Mouse (Mus musculus): ENCODE measurements around the gene Col4a4. TPM values are rescaled to one million over a fixed set of nuclear protein-coding genes. Genes with fewer than 3 reads are reported as not detected.
A peak's percentile ranks its signal among the peaks of the same experiment; 100 is the strongest.

Col4a4 gene
- polyA plus RNA-seq (2014; fragmentation: Nextera tagmentation; extraction: Ambion mirVana) = 0.07 TPM in 2 replicates

DNA sequence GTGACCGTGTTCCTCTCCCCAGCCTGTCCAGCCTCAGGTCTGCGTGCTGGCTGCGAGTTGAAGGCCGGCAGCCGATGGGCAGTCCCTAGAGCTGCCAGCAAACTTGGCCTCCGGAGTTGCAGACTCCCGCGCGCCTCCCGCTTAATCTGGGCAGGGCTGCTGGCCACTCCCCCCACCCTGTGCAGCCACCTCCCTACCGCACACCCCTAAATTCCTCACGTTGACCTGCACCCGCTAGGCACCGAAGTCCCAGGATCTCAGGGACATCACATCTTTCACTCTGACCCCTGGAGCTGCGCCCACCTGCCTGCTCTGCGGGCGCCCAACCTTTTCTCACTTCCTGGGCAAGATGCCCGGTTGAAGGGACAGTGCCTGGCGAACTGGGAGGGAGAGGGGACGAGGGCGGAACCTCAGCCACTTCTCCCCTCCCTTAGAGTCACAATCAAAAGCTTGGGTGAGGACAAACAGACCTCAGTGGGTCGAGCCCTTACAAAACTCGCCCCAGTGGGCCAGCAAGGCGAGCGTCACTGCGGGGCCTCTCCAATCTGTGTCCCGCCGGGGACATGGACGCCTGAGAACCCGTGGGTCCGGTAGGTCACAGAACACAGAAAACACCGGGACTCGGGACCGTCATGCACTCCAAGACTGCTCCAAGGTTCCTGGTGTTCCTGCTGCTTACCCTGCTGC lies at the start of gene Col4a4, which contains the start of gene Col4a3:
Gene Col4a4, minus strand, starts transcription at position 137 of the 687 bp plus-strand sequence.
Gene Col4a3, plus strand, starts transcription at position 209 of the 687 bp plus-strand sequence.
- Histone ChIP-seq H3K9me3 (ENCODE audit: control insufficient read depth, low read length) (no peaks in the 10 kb centered on the region), H3K27ac (replicated peaks; ENCODE audit: low read depth, low read length) (no peak within 1 kb of the TSS), H3K9ac (replicated peaks; ENCODE audit: low read length) (no peak within 1 kb of the TSS), H3K27me3 (ENCODE audit: control insufficient read depth, insufficient read depth, low read length) (peaks cover 13% of the 10 kb centered on the region), H3K36me3 (ENCODE audit: control insufficient read depth, insufficient read depth, low read length) (no peaks in the 10 kb centered on the region), H3K4me2 (ENCODE audit: low read length) (peak within 1 kb of the TSS; percentile 55), H3K4me1 (ENCODE audit: control insufficient read depth, insufficient read depth, low read length) (0 out of 2 replicates have a peak, but pooled peaks cover 8% of the 10 kb centered on the region), H3K4me3 (replicated peaks; ENCODE audit: low read depth, low read length) (peak within 1 kb of the TSS; percentile 26)
- 7% methylated on average over 34 of the region's 34 CpGs for WGBS
- ATAC-seq (ENCODE audit: low FRiP score, low TSS enrichment) (peak; percentile 55; the same call in 1 of the 2 replicates), DNase-seq (peak; percentile 37)

DNA sequence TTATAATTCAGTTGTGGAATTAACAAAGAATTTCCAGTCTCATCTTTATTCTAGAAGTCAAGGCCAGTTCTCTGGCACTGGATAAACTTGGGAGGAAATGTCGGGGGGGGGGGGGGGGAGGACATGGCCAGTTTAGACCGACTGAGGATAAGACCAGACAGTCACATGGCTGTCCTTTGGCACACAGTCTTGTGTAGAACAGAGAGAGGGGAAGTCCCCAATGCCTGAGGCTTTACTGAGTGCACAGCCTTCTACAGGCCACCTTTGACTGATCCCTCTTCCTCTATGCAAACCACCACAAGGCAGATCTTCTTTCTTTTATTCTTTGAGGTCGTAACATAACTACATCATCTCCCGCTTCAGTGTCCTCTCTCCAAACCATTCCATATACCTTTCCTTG lies 49.7 kb upstream of the Col4a4 start:
- no peak overlapping the region for H3K4me3 ChIP-seq (replicated peaks; ENCODE audit: low read depth, low read length)
- no peaks in the 10 kb centered on the region for H3K9me3 ChIP-seq (ENCODE audit: control insufficient read depth, low read length)
- no peak overlapping the region for H3K4me2 ChIP-seq (ENCODE audit: low read length)
- no peak for ATAC-seq (ENCODE audit: low FRiP score, low TSS enrichment)
- no peaks in the 10 kb centered on the region for H3K4me1 ChIP-seq (ENCODE audit: control insufficient read depth, insufficient read depth, low read length)
- no peaks in the 10 kb centered on the region for H3K36me3 ChIP-seq (ENCODE audit: control insufficient read depth, insufficient read depth, low read length)
- no peak overlapping the region for H3K27ac ChIP-seq (replicated peaks; ENCODE audit: low read depth, low read length)
- 85% methylated on average over 4 of the region's 4 CpGs for WGBS
- H3K9ac ChIP-seq (replicated peaks; ENCODE audit: low read length) = no peak overlapping the region
- H3K27me3 ChIP-seq (ENCODE audit: control insufficient read depth, insufficient read depth, low read length) = no peaks in the 10 kb centered on the region
- DNase-seq = no peak

DNA sequence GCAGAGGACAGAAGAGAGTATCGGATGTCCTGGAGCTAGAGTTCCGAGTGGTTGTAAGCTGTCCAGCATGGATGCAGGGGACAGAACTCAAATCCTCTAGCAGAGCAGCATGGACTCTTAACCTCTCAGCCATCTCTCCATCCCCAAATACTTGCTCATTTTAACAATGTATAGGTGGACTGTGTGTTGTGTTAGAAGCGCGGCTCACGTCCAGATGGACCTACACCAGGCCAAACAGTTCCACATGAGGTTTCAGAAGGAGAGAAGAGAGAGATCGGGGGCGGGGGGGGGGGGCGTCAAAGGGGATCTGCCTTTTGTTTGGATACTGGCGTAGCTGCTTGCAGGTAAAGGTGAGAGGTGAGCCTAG lies 48.6 kb upstream of the Col4a4 start:
- Histone ChIP-seq H3K4me1 (ENCODE audit: control insufficient read depth, insufficient read depth, low read length) (no peaks in the 10 kb centered on the region), H3K27ac (replicated peaks; ENCODE audit: low read depth, low read length) (no peak overlapping the region), H3K9me3 (ENCODE audit: control insufficient read depth, low read length) (no peaks in the 10 kb centered on the region), H3K36me3 (ENCODE audit: control insufficient read depth, insufficient read depth, low read length) (no peaks in the 10 kb centered on the region), H3K4me2 (ENCODE audit: low read length) (no peak overlapping the region), H3K27me3 (ENCODE audit: control insufficient read depth, insufficient read depth, low read length) (no peaks in the 10 kb centered on the region), H3K9ac (replicated peaks; ENCODE audit: low read length) (no peak overlapping the region), H3K4me3 (replicated peaks; ENCODE audit: low read depth, low read length) (no peak overlapping the region)
- DNase-seq = no peak
- 89% methylated on average over 9 of the region's 9 CpGs for WGBS
- ATAC-seq (ENCODE audit: low FRiP score, low TSS enrichment) = no peak

DNA sequence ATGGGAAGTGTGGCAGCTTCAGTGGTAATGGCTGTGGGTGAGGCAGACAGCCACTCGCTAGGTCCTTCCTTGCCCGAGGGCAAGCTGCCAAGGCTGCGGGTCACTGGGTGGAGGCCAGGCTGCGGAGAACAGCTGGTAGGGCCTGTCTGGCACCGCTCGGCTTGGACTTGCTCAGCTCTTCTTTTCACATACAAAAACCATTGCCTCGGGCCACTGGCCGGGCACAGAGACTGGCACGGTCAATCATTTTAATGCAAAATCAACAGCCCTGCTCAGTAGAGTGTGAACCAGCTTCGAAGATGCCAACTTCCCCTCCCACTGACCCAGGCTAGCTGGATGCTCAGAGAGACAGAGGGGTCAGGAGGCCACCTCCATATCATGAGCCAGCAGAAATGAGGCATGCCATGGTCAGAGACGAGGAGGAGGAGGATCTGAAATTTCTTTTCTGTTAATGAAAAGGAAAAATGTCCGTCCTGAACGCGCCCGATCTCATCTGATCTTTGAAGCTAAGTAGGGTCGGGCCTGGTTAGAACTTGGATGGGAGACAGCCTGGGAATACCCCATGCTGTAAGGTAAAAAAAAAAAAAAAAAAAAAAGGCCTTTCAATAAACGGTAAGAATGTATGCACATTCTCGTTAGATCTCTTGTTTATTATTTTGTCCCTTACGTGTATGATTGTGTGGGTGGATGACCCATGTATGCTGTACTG lies 48.0 kb upstream of the Col4a4 start:
- WGBS = 82% methylated on average over 19 of the region's 19 CpGs
- no peak overlapping the region for H3K27ac ChIP-seq (replicated peaks; ENCODE audit: low read depth, low read length)
- ATAC-seq (ENCODE audit: low FRiP score, low TSS enrichment) (peak; percentile 67), DNase-seq (peak; percentile 42)
- no peaks in the 10 kb centered on the region for H3K27me3 ChIP-seq (ENCODE audit: control insufficient read depth, insufficient read depth, low read length)
- no peak overlapping the region for H3K9ac ChIP-seq (replicated peaks; ENCODE audit: low read length)
- H3K9me3 ChIP-seq (ENCODE audit: control insufficient read depth, low read length) = no peaks in the 10 kb centered on the region
- no peak overlapping the region for H3K4me2 ChIP-seq (ENCODE audit: low read length)
- H3K36me3 ChIP-seq (ENCODE audit: control insufficient read depth, insufficient read depth, low read length) = no peaks in the 10 kb centered on the region
- no peak overlapping the region for H3K4me3 ChIP-seq (replicated peaks; ENCODE audit: low read depth, low read length)
- H3K4me1 ChIP-seq (ENCODE audit: control insufficient read depth, insufficient read depth, low read length) = no peaks in the 10 kb centered on the region

DNA sequence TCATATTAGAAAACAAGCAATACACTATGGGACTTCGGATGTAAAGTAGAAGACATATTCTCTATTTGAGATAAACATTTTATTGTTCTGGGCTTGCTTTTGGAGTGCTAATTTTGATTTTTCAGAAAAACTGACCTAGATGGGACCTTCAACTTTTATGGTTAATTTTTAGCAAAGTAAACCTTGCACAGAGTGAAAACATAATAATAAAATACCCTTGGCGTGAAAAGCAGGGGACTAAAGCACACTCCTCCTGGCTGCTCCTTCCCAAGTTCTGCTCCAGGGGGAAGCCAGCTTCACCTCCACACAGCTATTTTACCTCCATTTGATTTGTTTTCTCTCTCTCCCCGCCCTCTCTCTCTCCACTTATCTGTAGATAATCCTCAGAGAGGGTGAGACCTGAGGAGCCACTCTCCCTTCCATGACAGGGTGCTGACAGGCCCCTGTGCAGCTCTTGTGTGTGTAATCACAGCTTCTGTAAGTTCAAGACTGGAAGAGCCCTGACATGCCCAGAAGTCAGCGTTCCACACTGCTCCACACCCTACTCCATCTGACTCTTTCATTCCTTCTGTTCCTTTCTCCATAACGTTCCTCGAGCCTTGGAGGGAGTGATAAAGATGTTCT lies 44.6 kb upstream of the Col4a4 start:
- Histone ChIP-seq H3K27ac (replicated peaks; ENCODE audit: low read depth, low read length) (no peak overlapping the region), H3K4me3 (replicated peaks; ENCODE audit: low read depth, low read length) (no peak overlapping the region), H3K9me3 (ENCODE audit: control insufficient read depth, low read length) (no peaks in the 10 kb centered on the region), H3K9ac (replicated peaks; ENCODE audit: low read length) (no peak overlapping the region), H3K27me3 (ENCODE audit: control insufficient read depth, insufficient read depth, low read length) (no peaks in the 10 kb centered on the region), H3K4me1 (ENCODE audit: control insufficient read depth, insufficient read depth, low read length) (no peaks in the 10 kb centered on the region), H3K4me2 (ENCODE audit: low read length) (no peak overlapping the region), H3K36me3 (ENCODE audit: control insufficient read depth, insufficient read depth, low read length) (no peaks in the 10 kb centered on the region)
- 82% methylated on average over 6 of the region's 6 CpGs for WGBS
- DNase-seq (no peak), ATAC-seq (ENCODE audit: low FRiP score, low TSS enrichment) (no peak)

DNA sequence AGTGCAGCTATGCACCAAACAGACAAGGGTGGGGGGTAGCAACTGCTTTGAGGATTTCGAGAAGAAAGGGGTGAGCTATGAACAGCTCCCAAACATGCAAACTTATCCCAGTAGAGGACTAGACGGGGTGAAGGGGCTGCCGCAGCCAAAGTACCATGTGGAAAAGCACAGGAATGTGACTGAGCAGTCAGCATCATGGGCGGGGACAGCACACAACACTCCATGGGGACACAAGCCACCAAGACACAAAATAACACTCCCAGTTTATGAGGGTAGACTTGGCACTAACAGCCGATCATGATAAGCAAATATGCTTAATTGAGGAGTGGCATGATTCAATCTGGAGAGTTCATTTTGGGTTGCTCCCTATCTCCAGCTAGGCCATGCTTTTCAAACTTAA lies 42.8 kb upstream of the Col4a4 start:
- DNase-seq = no peak
- Histone ChIP-seq H3K9me3 (ENCODE audit: control insufficient read depth, low read length) (no peaks in the 10 kb centered on the region), H3K4me2 (ENCODE audit: low read length) (no peak overlapping the region), H3K27me3 (ENCODE audit: control insufficient read depth, insufficient read depth, low read length) (no peaks in the 10 kb centered on the region), H3K27ac (replicated peaks; ENCODE audit: low read depth, low read length) (no peak overlapping the region), H3K4me1 (ENCODE audit: control insufficient read depth, insufficient read depth, low read length) (no peaks in the 10 kb centered on the region), H3K36me3 (ENCODE audit: control insufficient read depth, insufficient read depth, low read length) (no peaks in the 10 kb centered on the region), H3K4me3 (replicated peaks; ENCODE audit: low read depth, low read length) (no peak overlapping the region), H3K9ac (replicated peaks; ENCODE audit: low read length) (no peak overlapping the region)
- ATAC-seq (ENCODE audit: low FRiP score, low TSS enrichment) = no peak
- WGBS = 91% methylated on average over 5 of the region's 5 CpGs

DNA sequence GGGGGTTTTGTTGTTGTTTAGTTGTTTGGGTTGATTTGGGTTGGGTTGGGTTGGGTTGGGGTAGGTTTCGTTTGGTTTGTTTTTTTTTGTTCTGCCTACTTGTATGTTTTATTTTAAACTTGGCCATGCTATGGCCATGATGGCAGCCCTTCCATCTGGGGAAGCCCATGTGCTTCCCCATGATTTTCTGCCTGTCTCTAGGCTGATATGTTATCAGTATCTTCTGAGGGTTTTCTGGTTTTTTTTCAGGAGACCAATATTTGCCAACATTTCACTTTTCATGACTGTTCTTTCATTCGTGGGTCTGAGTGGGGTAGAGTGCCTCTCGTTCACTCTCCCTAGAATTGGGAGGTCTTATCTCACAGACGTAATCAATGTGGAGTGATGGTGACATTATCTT lies 41.0 kb upstream of the Col4a4 start:
- no peak for DNase-seq
- Histone ChIP-seq H3K4me2 (ENCODE audit: low read length) (no peak overlapping the region), H3K4me1 (ENCODE audit: control insufficient read depth, insufficient read depth, low read length) (no peaks in the 10 kb centered on the region), H3K27me3 (ENCODE audit: control insufficient read depth, insufficient read depth, low read length) (no peaks in the 10 kb centered on the region), H3K4me3 (replicated peaks; ENCODE audit: low read depth, low read length) (no peak overlapping the region), H3K9ac (replicated peaks; ENCODE audit: low read length) (no peak overlapping the region), H3K9me3 (ENCODE audit: control insufficient read depth, low read length) (no peaks in the 10 kb centered on the region), H3K36me3 (ENCODE audit: control insufficient read depth, insufficient read depth, low read length) (no peaks in the 10 kb centered on the region), H3K27ac (replicated peaks; ENCODE audit: low read depth, low read length) (no peak overlapping the region)
- ATAC-seq (ENCODE audit: low FRiP score, low TSS enrichment) = no peak
- 87% methylated on average over 4 of the region's 4 CpGs for WGBS

DNA sequence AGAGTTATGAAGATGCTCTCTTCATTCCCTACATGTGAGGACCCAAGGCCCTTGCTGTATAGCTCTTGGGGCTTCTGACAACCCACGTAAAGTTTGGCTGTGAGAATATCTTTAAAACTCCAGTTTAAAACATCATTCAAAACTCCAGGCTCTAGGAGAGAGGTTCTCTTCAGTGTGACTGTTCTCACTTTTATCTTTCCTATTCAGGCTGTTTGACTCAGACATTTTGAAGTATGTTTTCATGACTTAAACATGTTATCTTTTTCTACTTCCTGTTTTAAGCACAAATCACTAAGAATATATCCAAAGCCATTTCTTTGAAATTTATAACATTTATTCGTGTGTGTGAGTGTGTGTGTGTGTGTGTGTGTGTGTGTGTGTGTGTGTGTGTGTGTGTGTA lies 38.8 kb upstream of the Col4a4 start:
- H3K27me3 ChIP-seq (ENCODE audit: control insufficient read depth, insufficient read depth, low read length) = no peaks in the 10 kb centered on the region
- DNase-seq (no peak), ATAC-seq (ENCODE audit: low FRiP score, low TSS enrichment) (no peak)
- no peaks in the 10 kb centered on the region for H3K4me1 ChIP-seq (ENCODE audit: control insufficient read depth, insufficient read depth, low read length)
- H3K4me2 ChIP-seq (ENCODE audit: low read length) = no peak overlapping the region
- no peak overlapping the region for H3K4me3 ChIP-seq (replicated peaks; ENCODE audit: low read depth, low read length)
- H3K36me3 ChIP-seq (ENCODE audit: control insufficient read depth, insufficient read depth, low read length) = no peaks in the 10 kb centered on the region
- WGBS = 83% methylated on average over 2 of the region's 2 CpGs
- H3K9ac ChIP-seq (replicated peaks; ENCODE audit: low read length) = no peak overlapping the region
- H3K9me3 ChIP-seq (ENCODE audit: control insufficient read depth, low read length) = no peaks in the 10 kb centered on the region
- no peak overlapping the region for H3K27ac ChIP-seq (replicated peaks; ENCODE audit: low read depth, low read length)

Measured in midbrain, embryonic 14.5 days (tissue).